Mouse (Mus musculus): ENCODE measurements around the gene Ube2h. TPM values are rescaled to one million over a fixed set of nuclear protein-coding genes. Genes with fewer than 3 reads are reported as not detected.

Ube2h gene
- 18.3 and 28.7 TPM in 2 replicates for polyA plus RNA-seq (2012)

GRCm38 (mm10) chr6:30304399-30304917 is at the start of gene Ube2h:
Ube2h (minus strand) TSS chr6:30304539.
- TF ChIP-seq TAL1 (IDR thresholded peaks at IDR 0.05; ENCODE audit: low read length) (no peak), GATA1 (IDR thresholded peaks at IDR 0.05; ENCODE audit: low read length) (no peak)
- Histone ChIP-seq H3K4me1 (ENCODE audit: control insufficient read depth) (peaks cover 90% of the 10 kb centered on the region), H3K4me3 (replicated peaks) (peak within 1 kb of the TSS; percentile 83), H3K9me3 (ENCODE audit: control insufficient read depth, low read length) (no peaks in the 10 kb centered on the region), H3K36me3 (ENCODE audit: control insufficient read depth) (peaks cover 37% of the 10 kb centered on the region), H3K27me3 (ENCODE audit: control insufficient read depth) (no peaks in the 10 kb centered on the region)

- Histone ChIP-seq H3K36me3 (ENCODE audit: control insufficient read depth) (no peaks in the 10 kb centered on the region), H3K4me1 (ENCODE audit: control insufficient read depth) (peaks cover 22% of the 10 kb centered on the region), H3K27me3 (ENCODE audit: control insufficient read depth) (no peaks in the 10 kb centered on the region), H3K4me3 (replicated peaks) (no peak overlapping the region), H3K9me3 (ENCODE audit: control insufficient read depth, low read length) (no peaks in the 10 kb centered on the region)
- TF ChIP-seq GATA1 (IDR thresholded peaks at IDR 0.05; ENCODE audit: low read length) (no peak), TAL1 (IDR thresholded peaks at IDR 0.05; ENCODE audit: low read length) (no peak)
Observed at GRCm38 (mm10) chr6:30353661-30354060, 49.3 kb upstream of the Ube2h start.

- peaks cover 21% of the 10 kb centered on the region for H3K4me1 ChIP-seq (ENCODE audit: control insufficient read depth)
- H3K27me3 ChIP-seq (ENCODE audit: control insufficient read depth) = no peaks in the 10 kb centered on the region
- H3K36me3 ChIP-seq (ENCODE audit: control insufficient read depth) = no peaks in the 10 kb centered on the region
- no peak for TF ChIP-seq TAL1 (IDR thresholded peaks at IDR 0.05; ENCODE audit: low read length)
- no peak for TF ChIP-seq GATA1 (IDR thresholded peaks at IDR 0.05; ENCODE audit: low read length)
- no peaks in the 10 kb centered on the region for H3K9me3 ChIP-seq (ENCODE audit: control insufficient read depth, low read length)
- H3K4me3 ChIP-seq (replicated peaks) = no peak overlapping the region
Observed at GRCm38 (mm10) chr6:30352762-30353161, 48.4 kb upstream of the Ube2h start.

- peaks cover 11% of the 10 kb centered on the region for H3K4me1 ChIP-seq (ENCODE audit: control insufficient read depth)
- H3K9me3 ChIP-seq (ENCODE audit: control insufficient read depth, low read length) = no peaks in the 10 kb centered on the region
- TF ChIP-seq TAL1 (IDR thresholded peaks at IDR 0.05; ENCODE audit: low read length) (no peak), GATA1 (IDR thresholded peaks at IDR 0.05; ENCODE audit: low read length) (no peak)
- H3K27me3 ChIP-seq (ENCODE audit: control insufficient read depth) = no peaks in the 10 kb centered on the region
- no peaks in the 10 kb centered on the region for H3K36me3 ChIP-seq (ENCODE audit: control insufficient read depth)
- H3K4me3 ChIP-seq (replicated peaks) = no peak overlapping the region
Observed at GRCm38 (mm10) chr6:30351290-30351689, 47.0 kb upstream of the Ube2h start.

- no peak for TF ChIP-seq GATA1 (IDR thresholded peaks at IDR 0.05; ENCODE audit: low read length)
- no peak for TF ChIP-seq TAL1 (IDR thresholded peaks at IDR 0.05; ENCODE audit: low read length)
- H3K27me3 ChIP-seq (ENCODE audit: control insufficient read depth) = no peaks in the 10 kb centered on the region
Observed at GRCm38 (mm10) chr6:30347288-30347801, 43.0 kb upstream of the Ube2h start.

GRCm38 (mm10) chr6:30346737-30347136 is 42.4 kb upstream of the Ube2h start:
- Histone ChIP-seq H3K4me1 (ENCODE audit: control insufficient read depth) (no peaks in the 10 kb centered on the region), H3K36me3 (ENCODE audit: control insufficient read depth) (no peaks in the 10 kb centered on the region), H3K4me3 (replicated peaks) (no peak overlapping the region), H3K27me3 (ENCODE audit: control insufficient read depth) (no peaks in the 10 kb centered on the region), H3K9me3 (ENCODE audit: control insufficient read depth, low read length) (no peaks in the 10 kb centered on the region)
- no peak for TF ChIP-seq TAL1 (IDR thresholded peaks at IDR 0.05; ENCODE audit: low read length)
- TF ChIP-seq GATA1 (IDR thresholded peaks at IDR 0.05; ENCODE audit: low read length) = no peak

More at GRCm38 (mm10) chr6:30347288-30347801, 43.0 kb upstream of the Ube2h start:
- no peaks in the 10 kb centered on the region for H3K9me3 ChIP-seq (ENCODE audit: control insufficient read depth, low read length)
- H3K36me3 ChIP-seq (ENCODE audit: control insufficient read depth) = no peaks in the 10 kb centered on the region
- no peaks in the 10 kb centered on the region for H3K4me1 ChIP-seq (ENCODE audit: control insufficient read depth)
- no peak overlapping the region for H3K4me3 ChIP-seq (replicated peaks)

GRCm38 (mm10) chr6:30344032-30344431 is 39.7 kb upstream of the Ube2h start:
- TF ChIP-seq GATA1 (IDR thresholded peaks at IDR 0.05; ENCODE audit: low read length) (no peak), TAL1 (IDR thresholded peaks at IDR 0.05; ENCODE audit: low read length) (no peak)
- Histone ChIP-seq H3K4me1 (ENCODE audit: control insufficient read depth) (peaks cover 2% of the 10 kb centered on the region; the same call in 1 of the 2 replicates), H3K36me3 (ENCODE audit: control insufficient read depth) (no peaks in the 10 kb centered on the region), H3K27me3 (ENCODE audit: control insufficient read depth) (no peaks in the 10 kb centered on the region), H3K4me3 (replicated peaks) (no peak overlapping the region), H3K9me3 (ENCODE audit: control insufficient read depth, low read length) (no peaks in the 10 kb centered on the region)

- Histone ChIP-seq H3K4me3 (replicated peaks) (no peak overlapping the region), H3K9me3 (ENCODE audit: control insufficient read depth, low read length) (no peaks in the 10 kb centered on the region), H3K27me3 (ENCODE audit: control insufficient read depth) (peaks cover 3% of the 10 kb centered on the region), H3K36me3 (ENCODE audit: control insufficient read depth) (no peaks in the 10 kb centered on the region), H3K4me1 (ENCODE audit: control insufficient read depth) (peaks cover 14% of the 10 kb centered on the region)
- TF ChIP-seq GATA1 (IDR thresholded peaks at IDR 0.05; ENCODE audit: low read length) (no peak), TAL1 (IDR thresholded peaks at IDR 0.05; ENCODE audit: low read length) (no peak)
Observed at GRCm38 (mm10) chr6:30340231-30340873, 36.0 kb upstream of the Ube2h start.

GRCm38 (mm10) chr6:30336912-30337311 is 32.6 kb upstream of the Ube2h start:
- Histone ChIP-seq H3K4me3 (replicated peaks) (no peak overlapping the region), H3K9me3 (ENCODE audit: control insufficient read depth, low read length) (no peaks in the 10 kb centered on the region), H3K27me3 (ENCODE audit: control insufficient read depth) (peaks cover 6% of the 10 kb centered on the region)

More at GRCm38 (mm10) chr6:30336912-30337311, 32.6 kb upstream of the Ube2h start:
- Histone ChIP-seq H3K36me3 (ENCODE audit: control insufficient read depth) (no peaks in the 10 kb centered on the region), H3K4me1 (ENCODE audit: control insufficient read depth) (peaks cover 14% of the 10 kb centered on the region)
- TF ChIP-seq TAL1 (IDR thresholded peaks at IDR 0.05; ENCODE audit: low read length) (no peak), GATA1 (IDR thresholded peaks at IDR 0.05; ENCODE audit: low read length) (no peak)
